Mouse (Mus musculus) liver, postnatal 0 days (tissue): Measurements from ENCODE around the gene Hpcal1. TPM values are rescaled to one million over a fixed set of nuclear protein-coding genes. Genes with fewer than 3 reads are reported as not detected.

ENCODE experiments used
- ATAC-seq: fragments of 200-750 bp; cut with Nextera tagmentation; 2 replicates; pipeline ENCODE4 v1.8.0; 2017; ENCODE audit warnings: mild to moderate bottlenecking, moderate library complexity
- DNase-seq: peaks from one replicate; pipeline ENCODE4 v3.0.0-alpha.2; 2016
- H3K27ac ChIP-seq: fragments of 300-500 bp; sonication (generic); 2 replicates; pipeline ENCODE4 v1.5.1; 2014; ENCODE audit warnings: antibody characterized with exemption, moderate library complexity, mild to moderate bottlenecking, low read depth
- H3K27me3 ChIP-seq: fragments of 300-500 bp; sonication (generic); 2 replicates; pipeline ENCODE4 v1.6.1; 2014; ENCODE audit warnings: low read length, control low read depth, mixed read lengths; ENCODE audit not compliant: insufficient read depth
- H3K36me3 ChIP-seq: fragments of 300-500 bp; sonication (generic); replicated peaks from 2 replicates; pipeline ENCODE4 v1.6.1; 2014; ENCODE audit warnings: mild to moderate bottlenecking, control low read depth, low read length, moderate library complexity, mixed read lengths; ENCODE audit not compliant: insufficient read depth
- H3K4me1 ChIP-seq: fragments of 300-500 bp; sonication (generic); 2 replicates; pipeline ENCODE4 v1.6.1; 2014; ENCODE audit warnings: antibody characterized with exemption, mild to moderate bottlenecking, control low read depth; ENCODE audit not compliant: insufficient read depth
- H3K4me2 ChIP-seq: fragments of 300-500 bp; sonication (generic); 2 replicates; pipeline ENCODE4 v1.6.1; 2014; ENCODE audit warnings: low read depth, mild to moderate bottlenecking, low read length, moderate library complexity, mixed read lengths
- H3K4me3 ChIP-seq: fragments of 300-500 bp; sonication (generic); 2 replicates; pipeline ENCODE4 v1.5.1; 2014; ENCODE audit warnings: low read depth, low read length
- H3K9ac ChIP-seq: fragments of 300-500 bp; sonication (generic); replicated peaks from 2 replicates; pipeline ENCODE4 v1.6.1; 2014; ENCODE audit warnings: mild to moderate bottlenecking, moderate library complexity
- H3K9me3 ChIP-seq: fragments of 300-500 bp; sonication (generic); 2 replicates; pipeline ENCODE4 v1.6.1; 2016; ENCODE audit warnings: mild to moderate bottlenecking, control low read depth, low read length, mixed read lengths
- CTCF ChIP-seq: sonication (generic); IDR thresholded peaks from 2 replicates; pipeline ENCODE4 v1.5.1; 2016; ENCODE audit warnings: antibody characterized with exemption, low read depth
- EP300 ChIP-seq: IDR thresholded peaks from 2 replicates; pipeline ENCODE4 v1.6.1; 2016; ENCODE audit warnings: antibody characterized with exemption, low read depth, mild to moderate bottlenecking
- WGBS: fragments of 180-500 bp; shearing (Covaris S2); extraction: QIAGEN DNeasy Blood & Tissue Kit; methylation state at CpG from one replicate; pipeline ENCODE4 v1.1.7; 2014; ENCODE audit not compliant: insufficient replicate concordance; 5-methylcytosine and 5-hydroxymethylcytosine counted together
- polyA plus RNA-seq: library from polyadenylated mRNA; unstranded; fragments of >200 nt; fragmentation: Nextera tagmentation; extraction: Ambion mirVana; gene quantifications from 2 replicates; pipeline ENCODE4 v1.2.1, GENCODE M21; 2015

Gene Hpcal1
- polyA plus RNA-seq, 1 experiment from 2014 or later, result 20.8 TPM

GRCm38 (mm10) chr12:17746725-17747124 lies 56.1 kb downstream of the Hpcal1 start:
- no peak overlapping the region for H3K4me3 ChIP-seq
- no peak for TF ChIP-seq EP300
- TF ChIP-seq CTCF, result no peak
- H3K9me3 ChIP-seq, result no peaks in the 10 kb centered on the region
- ATAC-seq, result no peak
- H3K27ac ChIP-seq, result peak overlapping the region; percentile 44
- WGBS, result 36% methylated on average over 3 of the region's 3 CpGs
- no peak overlapping the region for H3K9ac ChIP-seq
- H3K27me3 ChIP-seq, result no peaks in the 10 kb centered on the region
- no peak overlapping the region for H3K4me2 ChIP-seq
- H3K36me3 ChIP-seq, result no peaks in the 10 kb centered on the region
- H3K4me1 ChIP-seq, result peaks cover 55% of the 10 kb centered on the region
- peak; percentile 40 for DNase-seq

GRCm38 (mm10) chr12:17747191-17748154 lies 56.8 kb downstream of the Hpcal1 start:
- Histone ChIP-seq H3K9ac (no peak overlapping the region), H3K4me3 (no peak overlapping the region), H3K4me1 (peaks cover 47% of the 10 kb centered on the region), H3K4me2 (no peak overlapping the region), H3K27me3 (no peaks in the 10 kb centered on the region), H3K36me3 (no peaks in the 10 kb centered on the region), H3K9me3 (no peaks in the 10 kb centered on the region), H3K27ac (peak overlapping the region; percentile 44)
- TF ChIP-seq EP300 (no peak), CTCF (no peak)
- no peak for DNase-seq
- ATAC-seq, result no peak
- WGBS, result 47% methylated on average over 10 of the region's 10 CpGs

- DNase-seq, result no peak
Observed at GRCm38 (mm10) chr12:17748155-17748529, 57.5 kb downstream of the Hpcal1 start.

GRCm38 (mm10) chr12:17749784-17750183 lies 59.1 kb downstream of the Hpcal1 start:
- DNase-seq (no peak), ATAC-seq (no peak)
- Histone ChIP-seq H3K36me3 (no peaks in the 10 kb centered on the region), H3K27ac (no peak overlapping the region), H3K9ac (no peak overlapping the region), H3K4me3 (no peak overlapping the region), H3K4me1 (peaks cover 39% of the 10 kb centered on the region), H3K4me2 (no peak overlapping the region), H3K9me3 (no peaks in the 10 kb centered on the region), H3K27me3 (no peaks in the 10 kb centered on the region)
- no peak for TF ChIP-seq EP300
- TF ChIP-seq CTCF, result no peak
- 64% methylated on average over 3 of the region's 3 CpGs for whole genome bisulfite sequencing

More at GRCm38 (mm10) chr12:17748155-17748529, 57.5 kb downstream of the Hpcal1 start:
- WGBS, result 28% methylated on average over 4 of the region's 4 CpGs
- Histone ChIP-seq H3K27me3 (no peaks in the 10 kb centered on the region), H3K4me2 (no peak overlapping the region), H3K9ac (no peak overlapping the region), H3K9me3 (no peaks in the 10 kb centered on the region), H3K36me3 (no peaks in the 10 kb centered on the region), H3K4me3 (no peak overlapping the region), H3K27ac (no peak overlapping the region), H3K4me1 (peaks cover 40% of the 10 kb centered on the region)
- TF ChIP-seq EP300 (no peak), CTCF (no peak)
- no peak for ATAC-seq

GRCm38 (mm10) chr12:17750500-17750899 lies 59.8 kb downstream of the Hpcal1 start:
- Histone ChIP-seq H3K4me1 (peaks cover 39% of the 10 kb centered on the region), H3K9me3 (no peaks in the 10 kb centered on the region), H3K27me3 (no peaks in the 10 kb centered on the region), H3K27ac (0 out of 2 replicates have a peak overlapping the region, but pooled peaks have one; percentile 12), H3K36me3 (no peaks in the 10 kb centered on the region), H3K4me2 (no peak overlapping the region), H3K4me3 (no peak overlapping the region), H3K9ac (no peak overlapping the region)
- no peak for DNase-seq
- peak; percentile 43; the same call in 1 of the 2 replicates for ATAC-seq
- WGBS, result 51% methylated on average over 4 of the region's 4 CpGs
- TF ChIP-seq CTCF, result no peak

- no peaks in the 10 kb centered on the region for H3K36me3 ChIP-seq
- ATAC-seq (no peak), DNase-seq (no peak)
- H3K27me3 ChIP-seq, result no peaks in the 10 kb centered on the region
- peaks cover 21% of the 10 kb centered on the region for H3K4me1 ChIP-seq
- H3K9me3 ChIP-seq, result no peaks in the 10 kb centered on the region
- H3K4me2 ChIP-seq, result no peak overlapping the region
- 73% methylated on average over 5 of the region's 5 CpGs for WGBS
- H3K4me3 ChIP-seq, result no peak overlapping the region
- H3K9ac ChIP-seq, result no peak overlapping the region
- no peak overlapping the region for H3K27ac ChIP-seq
- TF ChIP-seq EP300, result no peak
Observed at GRCm38 (mm10) chr12:17752828-17753227, 62.2 kb downstream of the Hpcal1 start.
